Mouse (Mus musculus): Measurements from ENCODE around the gene Gm21973.

The Gm21973 gene

DNA sequence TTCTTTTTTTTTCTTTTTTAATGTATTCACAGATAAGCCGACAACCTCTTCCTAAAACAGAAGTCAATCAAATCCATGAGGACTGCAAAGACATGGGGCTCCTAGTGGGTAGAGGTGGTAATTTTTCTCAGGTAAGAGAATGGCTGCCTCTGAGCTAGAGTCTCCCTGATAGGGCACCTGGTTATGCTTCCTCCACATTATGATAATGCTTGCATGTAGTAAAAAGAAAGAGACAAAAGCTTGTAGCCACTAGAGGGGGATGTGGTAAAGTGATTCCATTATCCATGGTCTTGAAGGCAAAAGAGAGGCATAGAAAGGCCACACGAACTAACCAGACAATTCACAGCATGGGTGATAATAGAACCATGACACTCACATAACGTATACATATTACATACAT lies 75.2 kb downstream of the Gm21973 start:
- no peak for DNase-seq

DNA sequence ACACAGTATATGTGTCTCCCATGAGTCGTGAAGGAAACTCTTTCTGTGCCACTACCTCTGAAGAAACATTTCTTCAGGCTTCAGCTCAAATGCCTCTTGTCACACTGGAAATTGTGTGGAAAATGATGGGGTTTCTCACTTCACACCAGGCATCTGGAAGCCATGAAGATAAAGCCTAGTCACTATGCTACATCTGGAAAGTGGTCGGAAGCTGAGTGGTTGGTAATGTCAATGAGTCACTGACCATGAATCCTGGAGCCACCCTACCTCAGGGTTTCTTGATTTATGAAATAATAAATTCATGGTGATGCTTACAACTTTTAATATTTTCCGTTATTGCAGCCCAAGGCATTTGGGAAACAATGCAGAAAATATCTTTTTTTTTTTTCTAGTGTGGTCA lies 84.7 kb downstream of the Gm21973 start:
- no peak for DNase-seq

DNA sequence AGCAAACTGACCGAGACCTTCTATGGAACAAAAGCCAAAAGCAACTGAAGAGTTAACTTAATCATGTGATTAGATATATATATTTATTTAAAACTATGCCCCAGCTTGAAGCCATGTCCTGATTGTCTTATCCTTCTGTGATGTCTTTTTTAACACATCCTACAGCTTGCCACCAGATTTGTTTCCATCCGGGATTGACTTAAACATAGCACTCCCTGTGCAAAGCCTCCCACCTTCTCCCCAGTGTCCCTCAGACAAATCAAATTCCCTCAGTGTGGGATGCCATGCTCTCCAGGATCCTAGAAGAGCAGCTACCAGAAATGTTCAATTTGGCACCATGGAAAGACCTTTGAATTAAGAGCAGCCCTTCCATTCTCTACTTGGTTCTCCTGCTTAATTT lies 85.7 kb downstream of the Gm21973 start:
- DNase-seq = no peak

DNA sequence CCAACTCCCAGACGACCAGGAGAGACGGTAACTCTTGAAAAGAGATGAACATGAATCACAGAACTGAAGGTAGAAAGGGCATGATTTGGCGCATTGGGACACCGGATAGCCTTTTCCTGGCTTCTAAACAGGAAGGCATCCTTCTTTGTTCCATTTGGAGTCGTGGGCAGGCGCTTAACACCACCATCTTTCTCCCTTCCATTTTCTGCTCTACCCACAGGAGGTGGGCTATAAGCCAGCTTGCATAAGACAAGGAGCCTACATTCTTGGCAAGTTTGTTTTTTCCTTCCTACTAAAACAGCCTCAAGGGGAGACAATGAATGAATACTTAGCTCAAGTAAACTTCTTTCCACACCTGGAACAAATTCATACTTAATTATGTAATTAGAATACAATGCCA lies 88.5 kb downstream of the Gm21973 start:
- DNase-seq = no peak

DNA sequence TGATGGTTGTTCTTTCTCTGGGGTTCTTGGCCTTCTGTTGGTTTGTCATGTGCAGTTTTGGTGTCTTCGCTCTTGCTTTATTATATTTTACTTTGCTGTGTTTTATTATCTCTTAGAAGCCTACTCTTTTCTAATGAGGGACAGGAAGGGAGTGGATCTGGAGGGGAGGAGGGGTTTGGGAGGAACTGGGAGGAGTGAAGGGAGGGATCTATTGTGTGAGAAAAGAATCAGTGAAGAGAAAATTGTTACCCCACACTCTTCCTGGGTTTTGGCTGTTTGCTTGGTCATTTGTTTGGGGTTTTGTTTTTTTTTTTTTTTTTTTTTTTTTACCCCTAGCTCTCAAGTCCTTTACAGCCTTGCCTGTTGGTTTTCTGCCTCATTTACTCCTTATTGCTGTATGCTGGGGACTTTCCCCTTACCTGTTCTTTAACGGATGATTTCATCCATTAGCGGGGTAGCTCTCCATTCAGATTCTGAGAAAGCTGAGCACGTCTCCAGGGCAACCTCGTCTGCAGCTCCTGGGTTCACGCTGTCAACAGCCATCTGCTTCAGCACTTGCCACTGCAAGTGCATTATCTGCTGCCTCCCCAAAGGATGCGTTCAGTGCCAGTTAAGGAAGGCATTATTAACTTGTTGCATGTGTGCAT lies 96.1 kb downstream of the Gm21973 start:
- no peak for DNase-seq

DNA sequence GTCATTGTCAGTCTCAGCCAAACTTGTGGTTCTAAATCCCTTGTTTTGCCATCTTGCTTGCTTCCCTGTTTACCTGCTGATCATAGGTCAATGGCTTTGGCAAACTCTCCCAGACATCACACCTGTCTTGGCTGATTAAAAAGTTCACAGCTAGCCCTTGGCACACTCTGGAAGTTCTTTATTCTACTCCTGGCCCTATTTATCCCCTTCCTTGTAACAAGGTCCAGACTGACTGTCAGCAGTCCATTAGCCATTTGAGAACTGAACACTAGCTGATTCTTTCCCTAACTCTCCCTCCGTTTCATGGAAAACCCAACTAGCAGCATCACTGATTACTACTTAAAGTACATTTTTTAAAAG lies 96.6 kb downstream of the Gm21973 start:
- no peak for DNase-seq
